Mouse (Mus musculus) liver, adult 2 months (tissue): ENCODE measurements around the gene Nsl1. TPM values are rescaled to one million over a fixed set of nuclear protein-coding genes. Genes with fewer than 3 reads are reported as not detected.

Experiments
- DNase-seq: peaks from one replicate; pipeline ENCODE4 v3.0.0-alpha.2; 2011; ENCODE audit warnings: low read depth, low spot score; ENCODE audit errors: extremely low read depth
- H3K27ac ChIP-seq: fragments of 200-500 bp; replicated peaks from 2 replicates; pipeline ENCODE4 v1.5.1; 2012; ENCODE audit warnings: low read depth, mild to moderate bottlenecking, control low read depth, inconsistent platforms, low read length; ENCODE audit not compliant: insufficient read depth
- H3K27me3 ChIP-seq: fragments of 200-500 bp; 2 replicates; pipeline ENCODE4 v1.6.1; 2012; ENCODE audit warnings: mild to moderate bottlenecking, moderate library complexity, low read length, inconsistent platforms; ENCODE audit not compliant: control insufficient read depth, insufficient read depth
- H3K36me3 ChIP-seq: fragments of 200-500 bp; 2 replicates; pipeline ENCODE4 v1.6.1; 2012; ENCODE audit warnings: low read length, inconsistent platforms; ENCODE audit not compliant: control insufficient read depth, insufficient read depth
- H3K4me1 ChIP-seq: fragments of 200-500 bp; 2 replicates; pipeline ENCODE4 v1.6.1; 2011; ENCODE audit warnings: low read length; ENCODE audit not compliant: control insufficient read depth, insufficient read depth
- H3K4me3 ChIP-seq: fragments of 200-500 bp; 2 replicates; pipeline ENCODE4 v1.5.1; 2011; ENCODE audit warnings: low read depth, mild to moderate bottlenecking, control low read depth, low read length, moderate library complexity; ENCODE audit not compliant: insufficient read depth
- H3K79me2 ChIP-seq: fragments of 200-500 bp; 2 replicates; pipeline ENCODE4 v1.6.1; 2012; ENCODE audit warnings: inconsistent platforms, mild to moderate bottlenecking, low read length, moderate library complexity; ENCODE audit not compliant: control insufficient read depth, insufficient read depth
- H3K9ac ChIP-seq: fragments of 200-500 bp; 2 replicates; pipeline ENCODE4 v1.6.1; 2012; ENCODE audit warnings: low read depth, mild to moderate bottlenecking, control low read depth, inconsistent platforms, low read length
- CTCF ChIP-seq: fragments of 200-500 bp; IDR thresholded peaks from 2 replicates; pipeline ENCODE4 v1.5.1; 2011; ENCODE audit warnings: low read depth, low read length, control low read depth
- POLR2A ChIP-seq: fragments of 200-500 bp; IDR thresholded peaks from 2 replicates; pipeline ENCODE4 v1.6.1; 2011; ENCODE audit warnings: low read length, control low read depth; ENCODE audit not compliant: insufficient read depth; ENCODE audit errors: extremely low read depth
- whole genome bisulfite sequencing: fragments of 180-500 bp; shearing (Covaris S2); methylation state at CpG from one replicate; pipeline ENCODE4 v1.1.7; 2018; 5-methylcytosine and 5-hydroxymethylcytosine counted together
- polyA plus RNA-seq: library from polyadenylated mRNA; depleted of rRNA; stranded (reverse); fragments of >200 nt; gene quantifications from 2 replicates; pipeline ENCODE4 v1.2.3, GENCODE M21; 2012
- total RNA-seq: library from RNA; depleted of rRNA; stranded (reverse); fragments of >200 nt; gene quantifications from 2 replicates; pipeline ENCODE4 v1.2.3, GENCODE M21; 2014

Nsl1 gene
- total and polyA plus RNA-seq, 2 experiments = 0.11 to 0.46 TPM

DNA sequence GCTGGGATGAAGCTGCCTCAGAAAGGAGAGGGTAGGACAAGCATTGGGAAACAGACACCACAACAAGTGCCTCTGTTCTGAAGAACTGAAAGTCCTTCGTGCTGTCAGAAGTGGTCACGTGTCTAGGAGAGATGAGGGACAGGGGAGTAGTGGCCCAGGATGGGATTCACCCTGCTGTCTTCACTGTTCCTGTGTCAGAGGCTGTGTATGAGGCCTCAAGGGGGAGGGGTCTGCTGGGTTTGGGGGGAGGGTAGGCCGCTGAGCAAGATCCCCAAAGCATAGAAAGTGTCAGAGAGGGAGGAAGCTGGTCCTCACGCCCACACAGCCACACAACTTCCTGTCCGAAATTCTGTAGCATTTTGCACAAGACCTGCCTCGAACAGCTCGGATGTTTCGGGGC lies 48.3 kb downstream of the Nsl1 start:
- Histone ChIP-seq H3K36me3 (no peaks in the 10 kb centered on the region), H3K79me2 (no peaks in the 10 kb centered on the region), H3K27me3 (no peaks in the 10 kb centered on the region), H3K9ac (no peak overlapping the region), H3K4me3 (no peak overlapping the region), H3K4me1 (no peaks in the 10 kb centered on the region), H3K27ac (no peak overlapping the region)
- TF ChIP-seq POLR2A (no peak), CTCF (no peak)
- WGBS = 55% methylated on average over 8 of the region's 8 CpGs
- DNase-seq = peak; percentile 22

DNA sequence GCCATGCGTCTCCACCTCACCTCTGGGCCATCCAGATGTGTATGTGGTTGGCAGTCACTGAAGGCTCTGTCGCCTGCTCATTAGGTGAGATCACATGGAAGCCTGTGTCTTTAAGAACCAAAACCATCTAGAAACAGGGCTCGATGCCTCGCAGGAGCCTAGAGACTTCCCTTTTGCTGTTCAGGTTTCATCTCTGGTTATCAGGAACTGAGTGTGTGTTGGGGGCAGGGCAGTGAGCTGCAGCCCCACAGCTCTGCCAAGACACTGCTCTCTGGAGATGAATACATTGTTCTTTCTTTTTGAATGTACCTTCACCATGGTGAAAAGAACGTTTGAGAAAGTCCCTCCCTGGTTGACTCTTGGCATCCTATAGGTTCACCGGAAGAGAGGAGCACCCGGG lies 52.1 kb downstream of the Nsl1 start:
- Histone ChIP-seq H3K27me3 (no peaks in the 10 kb centered on the region), H3K4me1 (no peaks in the 10 kb centered on the region), H3K36me3 (no peaks in the 10 kb centered on the region), H3K9ac (no peak overlapping the region), H3K27ac (peak overlapping the region; percentile 31), H3K4me3 (no peak overlapping the region), H3K79me2 (no peaks in the 10 kb centered on the region)
- DNase-seq = no peak
- WGBS = 71% methylated on average over 7 of the region's 7 CpGs
- no peak for TF ChIP-seq CTCF
- TF ChIP-seq POLR2A = no peak

- Histone ChIP-seq H3K27ac (peak overlapping the region; percentile 31), H3K9ac (no peak overlapping the region), H3K36me3 (no peaks in the 10 kb centered on the region), H3K4me1 (no peaks in the 10 kb centered on the region), H3K79me2 (no peaks in the 10 kb centered on the region), H3K27me3 (no peaks in the 10 kb centered on the region), H3K4me3 (no peak overlapping the region)
- WGBS = 86% methylated on average over 11 of the region's 11 CpGs
- DNase-seq = no peak
- TF ChIP-seq CTCF (no peak), POLR2A (no peak)
Measured at GRCm38 (mm10) chr1:191115514-191116238, 52.9 kb downstream of the Nsl1 start.

DNA sequence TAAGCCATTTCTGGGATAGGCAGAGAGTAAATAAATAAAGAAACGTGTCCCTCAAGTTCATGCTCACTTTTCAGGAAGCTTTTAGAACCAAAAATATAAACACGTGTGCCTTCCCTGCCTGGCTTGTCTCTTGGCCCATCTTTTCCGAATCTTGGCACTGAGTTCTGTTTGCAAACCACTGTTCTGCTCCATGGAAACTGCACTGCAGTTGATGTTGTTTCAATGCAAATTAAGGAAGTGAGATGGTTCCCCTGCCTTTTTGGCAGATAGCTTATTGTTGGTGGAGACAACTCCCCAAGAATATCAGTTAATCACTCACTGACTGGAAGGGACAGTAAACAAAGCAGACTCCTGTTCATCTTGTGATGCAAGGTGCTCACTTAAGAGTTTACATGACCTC lies 59.9 kb downstream of the Nsl1 start:
- Histone ChIP-seq H3K27me3 (no peaks in the 10 kb centered on the region), H3K4me3 (no peak overlapping the region), H3K27ac (no peak overlapping the region), H3K79me2 (no peaks in the 10 kb centered on the region), H3K36me3 (no peaks in the 10 kb centered on the region), H3K9ac (no peak overlapping the region), H3K4me1 (peaks cover 1% of the 10 kb centered on the region; the same call in 1 of the 2 replicates)
- peak; percentile 27 for DNase-seq
- no peak for TF ChIP-seq CTCF
- no peak for TF ChIP-seq POLR2A
- WGBS = 57% methylated on average over 3 of the region's 3 CpGs

GRCm38 (mm10) chr1:191123696-191124095 lies 60.9 kb downstream of the Nsl1 start:
- Histone ChIP-seq H3K27me3 (no peaks in the 10 kb centered on the region), H3K27ac (no peak overlapping the region), H3K36me3 (no peaks in the 10 kb centered on the region), H3K79me2 (no peaks in the 10 kb centered on the region), H3K9ac (no peak overlapping the region), H3K4me3 (no peak overlapping the region), H3K4me1 (peaks cover 1% of the 10 kb centered on the region; the same call in 1 of the 2 replicates)
- TF ChIP-seq POLR2A = no peak
- no peak for TF ChIP-seq CTCF
- no peak for DNase-seq
- WGBS = 93% methylated on average over 2 of the region's 2 CpGs

GRCm38 (mm10) chr1:191124288-191124687 lies 61.5 kb downstream of the Nsl1 start:
- H3K27ac ChIP-seq = no peak overlapping the region
- H3K4me3 ChIP-seq = no peak overlapping the region
- TF ChIP-seq CTCF (no peak), POLR2A (no peak)
- no peak for DNase-seq
- H3K36me3 ChIP-seq = no peaks in the 10 kb centered on the region
- WGBS = 69% methylated on average over 4 of the region's 4 CpGs
- H3K27me3 ChIP-seq = no peaks in the 10 kb centered on the region
- H3K9ac ChIP-seq = no peak overlapping the region
- no peaks in the 10 kb centered on the region for H3K79me2 ChIP-seq
- peaks cover 1% of the 10 kb centered on the region; the same call in 1 of the 2 replicates for H3K4me1 ChIP-seq
